Mouse (Mus musculus) heart, embryonic 16.5 days (tissue): ENCODE measurements around the gene 4930470P17Rik. TPM values are rescaled to one million over a fixed set of nuclear protein-coding genes. Genes with fewer than 3 reads are reported as not detected.

Experiments
- ATAC-seq: fragments of 200-750 bp; cut with Nextera tagmentation; replicated peaks from 2 replicates; pipeline ENCODE4 v1.8.0; 2017; ENCODE audit warnings: moderate number of reproducible peaks; ENCODE audit not compliant: insufficient read depth, low FRiP score; ENCODE audit errors: extremely low read depth
- H3K27ac ChIP-seq: fragments of 300-500 bp; sonication (generic); 2 replicates; pipeline ENCODE4 v1.5.1; 2014; ENCODE audit warnings: mild to moderate bottlenecking, low read length, control low read depth, moderate library complexity
- H3K27me3 ChIP-seq: fragments of 300-500 bp; sonication (generic); 2 replicates; pipeline ENCODE4 v1.6.1; 2014; ENCODE audit warnings: low read length, mixed read lengths; ENCODE audit not compliant: control insufficient read depth, insufficient read depth
- H3K36me3 ChIP-seq: fragments of 300-500 bp; sonication (generic); 2 replicates; pipeline ENCODE4 v1.6.1; 2014; ENCODE audit not compliant: control insufficient read depth, insufficient read depth
- H3K4me1 ChIP-seq: fragments of 300-500 bp; sonication (generic); 2 replicates; pipeline ENCODE4 v1.6.1; 2014; ENCODE audit warnings: low read length, mixed read lengths; ENCODE audit not compliant: control insufficient read depth, insufficient read depth
- H3K4me2 ChIP-seq: fragments of 300-500 bp; sonication (generic); 2 replicates; pipeline ENCODE4 v1.6.1; 2014; ENCODE audit warnings: low read depth, mild to moderate bottlenecking, control low read depth, low read length
- H3K4me3 ChIP-seq: fragments of 300-500 bp; sonication (generic); 2 replicates; pipeline ENCODE4 v1.5.1; 2014; ENCODE audit warnings: mild to moderate bottlenecking, control low read depth, low read length
- H3K9ac ChIP-seq: fragments of 300-500 bp; sonication (generic); 2 replicates; pipeline ENCODE4 v1.6.1; 2014; ENCODE audit warnings: low read length, control low read depth
- H3K9me3 ChIP-seq: fragments of 300-500 bp; sonication (generic); replicated peaks from 2 replicates; pipeline ENCODE4 v1.6.1; 2016; ENCODE audit warnings: low read length; ENCODE audit not compliant: control insufficient read depth
- WGBS: fragments of 180-500 bp; shearing (Covaris S2); extraction: QIAGEN DNeasy Blood & Tissue Kit; methylation state at CpG from one replicate; pipeline ENCODE4 v1.1.7; 2014; 5-methylcytosine and 5-hydroxymethylcytosine counted together
- polyA plus RNA-seq: library from polyadenylated mRNA; unstranded; fragments of >200 nt; fragmentation: Nextera tagmentation; extraction: Ambion mirVana; gene quantifications from 2 replicates; pipeline ENCODE4 v1.2.1, GENCODE M21; 2015

4930470P17Rik gene
- polyA plus RNA-seq, 1 experiment from 2014 or later, result not detected

DNA sequence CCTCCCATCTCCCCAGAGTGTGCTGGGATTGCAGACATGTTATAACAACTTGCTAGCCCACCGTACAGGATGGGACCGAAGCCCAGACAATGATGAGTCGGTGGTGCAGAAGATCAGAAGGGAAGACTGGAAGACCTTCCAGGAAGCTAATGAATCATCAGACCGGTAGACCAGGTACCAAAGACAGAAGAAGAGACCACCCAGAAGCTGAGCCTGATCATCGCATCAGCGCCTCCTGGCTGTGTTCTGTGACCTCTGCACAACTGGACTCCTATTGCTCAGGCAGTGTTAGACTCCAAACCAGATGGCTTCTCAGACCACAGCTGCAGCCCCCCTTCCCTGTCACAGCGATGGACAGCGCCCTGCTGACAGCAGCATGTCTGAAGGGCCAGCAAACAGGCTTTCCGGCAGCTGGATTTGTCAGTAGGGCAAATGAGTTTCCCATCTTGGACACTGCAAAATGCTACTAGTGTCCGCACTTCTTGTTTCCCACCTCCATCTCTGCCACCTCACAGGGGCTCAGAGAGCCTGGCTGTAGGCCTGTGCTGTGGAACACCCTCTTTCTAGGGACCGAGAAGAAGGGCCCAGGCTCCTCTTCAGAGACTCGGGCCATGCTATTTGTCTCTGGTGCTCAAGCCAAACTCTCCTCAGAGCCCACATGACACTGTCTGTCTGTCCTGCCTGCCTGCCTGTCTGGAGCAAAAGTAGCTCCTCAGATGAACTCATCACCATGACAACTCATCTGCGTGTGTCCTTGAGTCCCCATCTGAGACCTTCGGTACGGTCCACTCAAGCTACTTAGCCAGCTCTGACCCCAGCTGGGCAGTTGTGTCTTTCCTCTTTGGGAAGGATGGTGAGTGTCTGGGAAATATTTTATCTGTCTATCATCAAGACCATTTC lies 37.6 kb downstream of the 4930470P17Rik start:
- H3K9ac ChIP-seq, result no peak overlapping the region
- WGBS, result 76% methylated on average over 15 of the region's 15 CpGs
- no peak overlapping the region for H3K4me2 ChIP-seq
- H3K4me3 ChIP-seq, result no peak overlapping the region
- no peak overlapping the region for H3K27ac ChIP-seq
- H3K36me3 ChIP-seq, result no peaks in the 10 kb centered on the region
- no peaks in the 10 kb centered on the region for H3K27me3 ChIP-seq
- no peaks in the 10 kb centered on the region for H3K9me3 ChIP-seq
- no peak for ATAC-seq
- H3K4me1 ChIP-seq, result no peaks in the 10 kb centered on the region

DNA sequence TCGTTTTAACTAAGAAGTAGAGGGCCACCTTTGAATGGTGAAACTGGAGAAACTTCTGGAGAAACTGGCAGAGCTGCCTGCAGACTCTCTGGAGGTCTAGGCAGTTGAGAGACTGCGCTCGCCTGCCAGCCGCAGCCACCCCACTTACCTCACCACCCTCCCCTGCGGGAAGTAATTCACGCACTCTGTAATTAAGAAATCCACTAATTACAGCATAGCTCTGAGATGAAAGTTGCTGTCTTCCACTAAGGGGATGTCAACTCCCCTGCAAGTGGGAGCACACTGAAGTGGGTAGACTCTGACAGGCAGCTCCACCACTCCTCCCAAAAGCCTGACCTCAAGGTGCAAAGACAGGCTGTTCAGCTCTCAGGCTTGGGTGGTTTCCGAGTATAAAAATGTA lies 49.7 kb downstream of the 4930470P17Rik start:
- H3K9me3 ChIP-seq, result no peaks in the 10 kb centered on the region
- WGBS, result 65% methylated on average over 7 of the region's 7 CpGs
- H3K4me1 ChIP-seq, result peaks cover 4% of the 10 kb centered on the region
- H3K36me3 ChIP-seq, result no peaks in the 10 kb centered on the region
- 0 out of 2 replicates have a peak, but pooled peaks cover 3% of the 10 kb centered on the region for H3K27me3 ChIP-seq
- ATAC-seq, result no peak
- H3K4me2 ChIP-seq, result no peak overlapping the region
- H3K4me3 ChIP-seq, result no peak overlapping the region
- H3K9ac ChIP-seq, result no peak overlapping the region
- no peak overlapping the region for H3K27ac ChIP-seq

DNA sequence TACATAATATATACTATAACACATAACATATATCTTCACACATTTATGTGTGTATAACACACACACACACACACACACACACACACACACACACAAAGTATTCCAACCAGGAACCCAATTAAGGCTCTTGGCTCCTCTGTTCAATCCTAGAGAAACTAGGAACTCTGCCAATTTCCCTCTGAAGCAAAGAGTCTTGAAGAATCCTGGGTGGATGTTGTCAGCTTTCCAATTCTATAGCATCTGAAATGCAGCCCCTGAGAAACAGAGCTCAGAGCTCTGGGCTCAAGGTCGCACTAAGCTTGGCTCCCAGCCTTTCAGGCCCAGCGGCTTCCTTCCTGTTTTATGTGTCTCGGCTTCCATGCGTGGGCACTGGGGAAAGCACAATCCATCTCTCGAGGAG lies 51.6 kb downstream of the 4930470P17Rik start:
- 15% methylated on average over 5 of the region's 5 CpGs for WGBS
- Histone ChIP-seq H3K4me1 (peaks cover 4% of the 10 kb centered on the region), H3K4me3 (no peak overlapping the region), H3K36me3 (no peaks in the 10 kb centered on the region), H3K27ac (no peak overlapping the region), H3K4me2 (no peak overlapping the region), H3K9me3 (no peaks in the 10 kb centered on the region), H3K9ac (no peak overlapping the region), H3K27me3 (no peaks in the 10 kb centered on the region)
- ATAC-seq, result peak; percentile 55

DNA sequence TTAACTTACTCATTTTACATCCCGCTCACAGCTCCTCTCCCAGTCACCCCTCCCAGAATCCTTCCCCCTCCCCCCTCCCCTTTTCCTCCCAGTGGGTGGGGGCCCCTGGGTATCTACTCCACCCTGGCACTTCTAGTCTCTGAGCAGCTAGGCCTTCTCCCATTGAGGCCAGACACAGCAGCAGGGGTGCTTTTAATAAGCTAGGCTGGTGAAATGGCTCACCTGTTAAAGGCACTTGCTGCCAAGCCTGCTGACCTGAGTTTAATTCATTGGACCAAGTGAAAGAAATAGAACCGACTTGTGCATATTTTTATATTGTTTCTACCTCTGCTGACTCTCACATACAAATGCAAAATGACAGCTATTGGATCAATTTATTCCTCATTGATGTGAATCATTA lies 52.7 kb downstream of the 4930470P17Rik start:
- no peak overlapping the region for H3K4me2 ChIP-seq
- H3K9me3 ChIP-seq, result no peaks in the 10 kb centered on the region
- H3K9ac ChIP-seq, result no peak overlapping the region
- no peak for ATAC-seq
- no peaks in the 10 kb centered on the region for H3K27me3 ChIP-seq
- H3K36me3 ChIP-seq, result no peaks in the 10 kb centered on the region
- 85% methylated on average over 2 of the region's 2 CpGs for WGBS
- H3K4me3 ChIP-seq, result no peak overlapping the region
- peaks cover 4% of the 10 kb centered on the region for H3K4me1 ChIP-seq
- no peak overlapping the region for H3K27ac ChIP-seq

DNA sequence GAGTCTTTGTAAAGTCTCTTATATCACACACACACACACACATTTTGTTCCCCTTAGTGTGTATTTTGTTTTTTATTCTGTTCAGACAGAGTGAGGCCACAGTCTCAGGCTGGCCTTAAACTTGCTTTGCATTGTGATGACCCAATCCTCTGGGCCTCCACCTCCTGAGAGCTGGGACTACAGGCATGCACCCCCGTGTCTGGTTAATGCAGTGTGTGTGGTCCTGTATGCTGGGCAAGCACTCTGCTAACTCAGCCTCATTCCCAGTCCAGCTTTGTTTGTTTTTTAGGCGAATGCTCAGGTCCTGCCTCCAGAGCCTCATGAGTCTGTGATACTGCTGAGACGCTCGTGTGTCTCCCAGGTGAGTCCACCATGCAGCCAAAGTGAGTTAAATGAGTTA lies 53.8 kb downstream of the 4930470P17Rik start:
- no peak for ATAC-seq
- Histone ChIP-seq H3K4me3 (no peak overlapping the region), H3K27ac (no peak overlapping the region), H3K9me3 (no peaks in the 10 kb centered on the region), H3K4me1 (peaks cover 4% of the 10 kb centered on the region), H3K4me2 (no peak overlapping the region), H3K9ac (no peak overlapping the region), H3K27me3 (no peaks in the 10 kb centered on the region), H3K36me3 (no peaks in the 10 kb centered on the region)
- 59% methylated on average over 4 of the region's 4 CpGs for WGBS

DNA sequence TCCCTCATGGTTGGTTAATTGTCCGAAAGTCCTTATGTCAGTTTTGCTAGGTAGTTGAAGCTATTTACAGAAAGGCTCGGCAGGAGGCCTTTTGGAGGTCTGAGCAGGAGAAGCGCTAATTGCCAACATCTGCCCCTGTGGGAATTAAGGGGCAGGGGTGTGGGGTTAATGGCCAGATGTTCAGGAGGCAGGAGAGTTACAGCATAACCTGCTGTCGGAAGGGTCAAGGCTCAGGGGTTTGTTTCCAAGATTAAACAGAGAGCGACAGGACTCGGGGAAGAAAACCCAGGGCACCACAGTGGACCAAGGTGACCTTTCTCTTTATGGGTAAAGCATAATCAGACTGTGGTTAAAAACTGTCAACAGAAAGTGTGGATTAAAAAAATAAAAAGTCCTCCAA lies 54.3 kb downstream of the 4930470P17Rik start:
- H3K9ac ChIP-seq, result 0 out of 2 replicates have a peak overlapping the region, but pooled peaks have one; percentile 26

DNA sequence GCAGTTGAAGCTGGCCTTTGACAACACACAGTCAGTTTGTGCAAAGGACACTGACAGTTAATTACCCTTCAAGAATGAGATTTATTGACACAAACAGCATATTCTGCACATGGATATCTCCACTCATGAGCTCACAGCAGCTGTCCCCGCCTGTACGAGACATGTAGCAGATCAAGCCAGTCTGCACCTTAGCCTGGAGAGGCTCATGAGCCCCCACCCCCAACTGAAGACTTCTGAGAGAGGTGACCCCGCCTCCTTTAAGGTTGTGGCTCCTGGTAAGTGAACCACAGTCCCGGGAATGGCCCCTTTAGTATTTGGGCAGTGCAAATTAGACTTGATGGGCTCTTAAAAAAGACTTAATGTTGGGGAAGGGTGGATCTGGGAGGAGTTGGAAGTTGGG lies 56.1 kb downstream of the 4930470P17Rik start:
- WGBS, result 57% methylated on average over 4 of the region's 4 CpGs
- no peak for ATAC-seq
- peaks cover 4% of the 10 kb centered on the region for H3K4me1 ChIP-seq

More for the DNA sequence above, 54.3 kb downstream of the 4930470P17Rik start:
- no peak overlapping the region for H3K4me3 ChIP-seq
- H3K9me3 ChIP-seq, result no peaks in the 10 kb centered on the region
- H3K36me3 ChIP-seq, result no peaks in the 10 kb centered on the region
- no peak overlapping the region for H3K27ac ChIP-seq
- WGBS, result 30% methylated on average over 6 of the region's 6 CpGs
- no peaks in the 10 kb centered on the region for H3K27me3 ChIP-seq
- no peak overlapping the region for H3K4me2 ChIP-seq
- ATAC-seq, result no peak
- H3K4me1 ChIP-seq, result peaks cover 4% of the 10 kb centered on the region

DNA sequence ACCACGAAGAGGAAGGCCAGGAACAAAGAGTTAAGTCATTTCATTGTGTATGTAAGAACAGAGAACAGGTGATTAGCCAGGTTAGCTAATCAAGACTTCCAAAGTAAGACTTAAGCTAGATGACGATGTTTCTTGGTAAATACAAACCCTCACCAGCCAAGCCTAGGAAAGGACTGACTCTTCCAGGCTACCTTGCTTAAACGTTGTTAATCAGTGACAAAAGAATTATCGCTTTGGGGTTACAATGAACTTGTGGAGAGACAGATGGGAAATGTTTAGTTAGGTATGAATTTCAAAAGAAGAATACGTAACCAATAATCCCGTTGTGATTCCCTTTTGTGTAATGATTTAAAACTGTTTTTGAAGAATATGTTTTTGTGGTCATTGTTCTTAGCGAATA lies 56.9 kb downstream of the 4930470P17Rik start:
- no peak overlapping the region for H3K4me3 ChIP-seq

More for the DNA sequence above, 56.1 kb downstream of the 4930470P17Rik start:
- Histone ChIP-seq H3K4me3 (no peak overlapping the region), H3K27me3 (no peaks in the 10 kb centered on the region), H3K9ac (no peak overlapping the region), H3K4me2 (no peak overlapping the region), H3K9me3 (no peaks in the 10 kb centered on the region), H3K27ac (no peak overlapping the region), H3K36me3 (no peaks in the 10 kb centered on the region)

DNA sequence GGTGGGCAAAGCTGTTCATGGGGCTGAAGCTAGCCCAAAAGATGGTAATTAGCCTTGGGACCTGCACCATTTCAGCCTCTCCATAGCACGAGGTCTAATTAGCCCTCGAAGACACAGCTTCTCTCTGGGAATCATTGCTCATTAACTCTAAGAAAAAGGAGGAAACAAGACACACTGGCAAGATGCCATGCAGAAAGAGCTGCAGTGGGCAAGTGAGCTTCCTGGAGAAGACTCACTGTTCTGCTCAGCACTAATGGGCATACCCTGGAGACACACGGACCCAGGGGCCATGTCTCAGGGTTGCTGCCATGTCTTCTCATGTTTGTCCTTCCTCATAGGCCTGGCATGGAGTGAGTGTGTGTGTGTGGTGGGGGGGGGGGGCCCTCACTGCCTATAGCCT lies 57.7 kb downstream of the 4930470P17Rik start:
- Histone ChIP-seq H3K4me3 (no peak overlapping the region), H3K4me2 (no peak overlapping the region), H3K4me1 (peaks cover 2% of the 10 kb centered on the region; the same call in 1 of the 2 replicates), H3K27me3 (no peaks in the 10 kb centered on the region), H3K36me3 (no peaks in the 10 kb centered on the region), H3K9me3 (no peaks in the 10 kb centered on the region), H3K9ac (no peak overlapping the region), H3K27ac (no peak overlapping the region)
- no peak for ATAC-seq
- 73% methylated on average over 3 of the region's 3 CpGs for WGBS

More for the DNA sequence above, 56.9 kb downstream of the 4930470P17Rik start:
- Histone ChIP-seq H3K36me3 (no peaks in the 10 kb centered on the region), H3K4me2 (no peak overlapping the region), H3K27me3 (no peaks in the 10 kb centered on the region), H3K4me1 (peaks cover 2% of the 10 kb centered on the region; the same call in 1 of the 2 replicates), H3K9me3 (no peaks in the 10 kb centered on the region), H3K9ac (no peak overlapping the region), H3K27ac (no peak overlapping the region)
- ATAC-seq, result no peak
- 81% methylated on average over 7 of the region's 7 CpGs for whole genome bisulfite sequencing
